Comparison of ENCODE assay signal across 17 mouse cellular contexts in the genomic region with DNA sequence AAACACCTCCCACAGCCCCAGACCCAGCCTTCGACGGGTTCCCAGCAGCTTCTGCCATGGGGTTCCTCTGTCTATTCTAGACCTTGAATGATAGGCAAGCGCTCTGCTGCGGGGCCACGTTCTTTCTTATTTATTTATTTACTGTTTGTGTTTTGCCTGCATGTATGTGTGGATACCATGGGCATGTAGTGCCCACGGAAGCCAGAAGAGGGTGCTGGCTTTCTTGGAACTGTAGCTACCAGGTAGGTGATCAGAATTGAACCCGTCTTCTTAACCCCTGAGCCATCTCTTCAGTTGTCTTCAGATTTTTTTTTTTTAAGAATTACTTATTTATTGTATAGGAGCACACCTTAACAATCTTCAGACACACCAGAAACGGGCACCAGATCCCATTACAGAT. TPM values are rescaled to one million over a fixed set of nuclear protein-coding genes. Genes with fewer than 3 reads are reported as not detected.
A peak's percentile ranks its signal among the peaks of the same experiment; 100 is the strongest.
DNase-seq lines count a peak whose midpoint lies in the region; ATAC-seq and TF ChIP-seq lines count a peak whose summit lies in the region.
"Had no signal": no experiment of that assay in that cellular context is flagged by ENCODE, and none has a peak within 500 bp of the region (broad histone marks: within the 10 kb centered on the region; RNA-seq: fewer than 3 reads in every experiment).

No protein-coding gene starts in this region.

- 0 out of 2 replicates have a peak, but pooled peaks cover 2% of the 10 kb centered on the region for H3K4me1 ChIP-seq in liver, embryonic 11.5 days (replicated peaks; ENCODE audit: control insufficient read depth, insufficient read depth, low read length)
- peaks cover 66% of the 10 kb centered on the region for H3K4me1 ChIP-seq in E14TG2a.4 (replicated peaks; ENCODE audit: low read depth, low read length)

- H3K4me2 ChIP-seq in liver, embryonic 11.5 days, result no peak overlapping the region
- H3K4me2 ChIP-seq: hindbrain, embryonic 13.5 days; liver, embryonic 15.5 days had no signal

- TF ChIP-seq CTCF in E14TG2a.4 (conservative IDR thresholded peaks at IDR 0.05; ENCODE audit: low read length), result peak; percentile 52

- H3K9me3 ChIP-seq in liver, embryonic 11.5 days (ENCODE audit: control insufficient read depth, low read length), result no peaks in the 10 kb centered on the region
- no peaks in the 10 kb centered on the region for H3K9me3 ChIP-seq in E14TG2a.4 (ENCODE audit: low read length)
- H3K9me3 ChIP-seq: hindbrain, embryonic 13.5 days; liver, embryonic 15.5 days had no signal

- H3K27ac ChIP-seq in liver, embryonic 11.5 days (ENCODE audit: low read depth, low read length), result no peak overlapping the region
- H3K27ac ChIP-seq: hindbrain, embryonic 13.5 days had no signal

- WGBS in liver, embryonic 11.5 days, result 83% methylated on average over 8 of the region's 8 CpGs

- no peaks in the 10 kb centered on the region for H3K27me3 ChIP-seq in liver, embryonic 11.5 days (replicated peaks; ENCODE audit: control insufficient read depth, insufficient read depth, low read length)
- H3K27me3 ChIP-seq in E14TG2a.4 (ENCODE audit: insufficient read depth, low read length), result no peaks in the 10 kb centered on the region
- H3K27me3 ChIP-seq: hindbrain, embryonic 13.5 days; liver, embryonic 15.5 days had no signal

- peak; percentile 27 for DNase-seq in CD4-positive, CD25-positive, alpha-beta regulatory T cell, adult 2 months (ENCODE audit: low read depth, low spot score)
- DNase-seq in liver, result peak; percentile 45
- no peak for DNase-seq in liver, embryonic 11.5 days (ENCODE audit: low spot score)
- no peak for DNase-seq in frontal cortex, postnatal 10 days (ENCODE audit: low spot score in 2 of 2)
- no peak for DNase-seq in right cerebral cortex, postnatal 14 days
- DNase-seq: cerebellum, adult 9-11 months; embryo, embryonic 11 days; kidney, adult 8-10 months; thymus, adult 18-20 months had no signal

- H3K36me3 ChIP-seq in liver, embryonic 11.5 days (ENCODE audit: control insufficient read depth, insufficient read depth, low read length), result 0 out of 2 replicates have a peak, but pooled peaks cover 3% of the 10 kb centered on the region
- no peaks in the 10 kb centered on the region for H3K36me3 ChIP-seq in E14TG2a.4 (ENCODE audit: insufficient read depth, low read length)

- no peak for ATAC-seq in CD4-positive, CD25-positive, alpha-beta regulatory T cell, adult 4 months
- no peak for ATAC-seq in liver, embryonic 11.5 days (replicated peaks; ENCODE audit: low FRiP score)
- ATAC-seq in erythroblast, adult 5-6 weeks (replicated peaks; ENCODE audit: low FRiP score, poor library complexity, severe bottlenecking), result 0 out of 2 replicates have a peak, but pooled peaks have one; percentile 37

- no peak overlapping the region for H3K4me3 ChIP-seq in liver, embryonic 11.5 days (ENCODE audit: low read depth, low read length)
- no peak overlapping the region for H3K4me3 ChIP-seq in E14TG2a.4 (replicated peaks; ENCODE audit: low read length)
- H3K4me3 ChIP-seq: erythroblast, embryonic 14.5 days; hindbrain, embryonic 13.5 days; liver, embryonic 15.5 days had no signal

- H3K9ac ChIP-seq in liver, embryonic 11.5 days (ENCODE audit: low read depth, low read length), result no peak overlapping the region
- H3K9ac ChIP-seq: hindbrain, embryonic 13.5 days; liver, embryonic 15.5 days had no signal

RNA-seq across cellular contexts. Expression of a gene that starts 46.7 kb away (rescaled TPM):
- polyA plus RNA-seq in CD4-positive, CD25-positive, alpha-beta regulatory T cell, adult 4 months (2017; shearing (Covaris generic)), result not detected
- 0.12 TPM in 1 of 2 replicates, not detected in the other for polyA plus RNA-seq in liver, embryonic 11.5 days (2014; fragmentation: Nextera tagmentation; extraction: Ambion mirVana)
- total RNA-seq in erythroblast, adult 5-6 weeks (2015; ENCODE audit: low replicate concordance), result not detected in 2 replicates
- total RNA-seq in erythroblast, adult 5-6 weeks (2017; ENCODE audit: low replicate concordance), result 0.28 and 0.34 TPM in 2 replicates
- total RNA-seq: granulocyte monocyte progenitor cell, adult 5-6 weeks; megakaryocyte-erythroid progenitor cell, adult 5-6 weeks had no signal
- polyA plus RNA-seq: erythroblast, embryonic 14.5 days had no signal

RNA-seq across cellular contexts. Expression of a gene that starts 51.7 kb away (rescaled TPM):
- polyA plus RNA-seq in CD4-positive, CD25-positive, alpha-beta regulatory T cell, adult 4 months (2017; shearing (Covaris generic)), result 10 to 100 TPM in 1 of 2 experiments, 1 to 10 TPM in 1; 9.3 to 14.6 TPM
- 26.3 and 26.7 TPM in 2 replicates for polyA plus RNA-seq in liver, embryonic 11.5 days (2014; fragmentation: Nextera tagmentation; extraction: Ambion mirVana)
- 44.1 and 50.7 TPM in 2 replicates for total RNA-seq in erythroblast, adult 5-6 weeks (2015; ENCODE audit: low replicate concordance)
- 49.2 and 63.3 TPM in 2 replicates for total RNA-seq in erythroblast, adult 5-6 weeks (2017; ENCODE audit: low replicate concordance)

Comparison
In these comparisons a context has a peak if more than half of its experiments do, and no peak if none do; other contexts are left out.
1. DNase-seq: peak in CD4-positive, CD25-positive, alpha-beta regulatory T cell, adult 2 months (single experiment) and liver (single experiment); none in liver, embryonic 11.5 days (single experiment), frontal cortex, postnatal 10 days (0 of 2) and right cerebral cortex, postnatal 14 days (single experiment).